8 mouse cellular contexts compared by ENCODE assay signal in genomic region chr11:4984249-4984648, GRCm38 (mm10). TPM values are rescaled to one million over a fixed set of nuclear protein-coding genes. Genes with fewer than 3 reads are reported as not detected.
A peak's percentile ranks its signal among the peaks of the same experiment; 100 is the strongest.
DNase-seq lines count a peak whose midpoint lies in the region; ATAC-seq and TF ChIP-seq lines count a peak whose summit lies in the region.

No protein-coding gene starts in this region.

- intact Hi-C loops in heart, postnatal 36 days (cut with DNase I), result no loop called here

- H3K27me3 ChIP-seq in heart, embryonic 10.5 days (ENCODE audit: insufficient read depth, poor library complexity, severe bottlenecking), result no peaks in the 10 kb centered on the region
- H3K27me3 ChIP-seq in hindbrain, embryonic 13.5 days, result no peaks in the 10 kb centered on the region
- H3K27me3 ChIP-seq in lung, postnatal 0 days (replicated peaks; ENCODE audit: insufficient read depth, low read length), result no peaks in the 10 kb centered on the region

- H3K4me1 ChIP-seq in heart, embryonic 10.5 days, result peaks cover 35% of the 10 kb centered on the region
- peaks cover 3% of the 10 kb centered on the region; the same call in 1 of the 2 replicates for H3K4me1 ChIP-seq in cortical plate, adult 2 months (ENCODE audit: control insufficient read depth, insufficient read depth, low read length)
- peaks cover 24% of the 10 kb centered on the region for H3K4me1 ChIP-seq in hindbrain, embryonic 13.5 days (replicated peaks)
- no peaks in the 10 kb centered on the region for H3K4me1 ChIP-seq in lung, postnatal 0 days (ENCODE audit: insufficient read depth, low read depth, low read length)

- ATAC-seq in hindbrain, embryonic 13.5 days (ENCODE audit: low FRiP score), result no peak
- no peak for ATAC-seq in lung, postnatal 0 days

- no peaks in the 10 kb centered on the region for H3K36me3 ChIP-seq in heart, embryonic 10.5 days
- H3K36me3 ChIP-seq in hindbrain, embryonic 13.5 days, result peaks cover 4% of the 10 kb centered on the region; the same call in 1 of the 2 replicates
- no peaks in the 10 kb centered on the region for H3K36me3 ChIP-seq in lung, postnatal 0 days (ENCODE audit: insufficient read depth, low read length)

- peak; percentile 42; the same call in 1 of the 2 replicates for TF ChIP-seq CTCF in cortical plate, adult 2 months (IDR thresholded peaks at IDR 0.05; ENCODE audit: extremely low read depth, insufficient read depth, low read length)
- TF ChIP-seq CTCF in lung, postnatal 0 days (IDR thresholded peaks at IDR 0.05), result peak; percentile 83

- H3K27ac ChIP-seq in heart, embryonic 10.5 days, result no peak overlapping the region
- H3K27ac ChIP-seq in cortical plate, adult 2 months (ENCODE audit: insufficient read depth, low read length), result no peak overlapping the region
- no peak overlapping the region for H3K27ac ChIP-seq in hindbrain, embryonic 13.5 days
- H3K27ac ChIP-seq in lung, postnatal 0 days (ENCODE audit: low read length), result no peak overlapping the region

- H3K9ac ChIP-seq in hindbrain, embryonic 13.5 days, result peak overlapping the region; percentile 29; the same call in 1 of the 2 replicates
- H3K9ac ChIP-seq in lung, postnatal 0 days (replicated peaks; ENCODE audit: low read depth), result no peak overlapping the region

- H3K9me3 ChIP-seq in heart, embryonic 10.5 days, result no peaks in the 10 kb centered on the region
- H3K9me3 ChIP-seq in hindbrain, embryonic 13.5 days, result no peaks in the 10 kb centered on the region
- H3K9me3 ChIP-seq in lung, postnatal 0 days (ENCODE audit: low read length), result no peaks in the 10 kb centered on the region

- DNase-seq in heart, embryonic 10.5 days (ENCODE audit: low spot score), result no peak
- DNase-seq in heart, postnatal 36 days, result no peak
- peak; percentile 75 for DNase-seq in CD4-positive, CD25-positive, alpha-beta regulatory T cell, adult 2 months (ENCODE audit: low read depth, low spot score)
- peak; percentile 70 for DNase-seq in lung, postnatal 0 days (ENCODE audit: low spot score)
- peak; percentile 44 for DNase-seq in telencephalon, adult 2 months (ENCODE audit: low read depth, low spot score)
- DNase-seq in gastrocnemius, postnatal 10 days, result no peak

- peak overlapping the region; percentile 26 for H3K4me2 ChIP-seq in hindbrain, embryonic 13.5 days
- no peak overlapping the region for H3K4me2 ChIP-seq in lung, postnatal 0 days (replicated peaks; ENCODE audit: low read depth, low read length)

- no peak for TF ChIP-seq EP300 in lung, postnatal 0 days (IDR thresholded peaks at IDR 0.05)

- no peak for TF ChIP-seq POLR2A in cortical plate, adult 2 months (IDR thresholded peaks at IDR 0.05; ENCODE audit: extremely low read depth, insufficient read depth, low read length)

- peak overlapping the region; percentile 38; the same call in 1 of the 2 replicates for H3K4me3 ChIP-seq in heart, embryonic 10.5 days
- H3K4me3 ChIP-seq in cortical plate, adult 2 months (ENCODE audit: insufficient read depth, low read length), result no peak overlapping the region
- no peak overlapping the region for H3K4me3 ChIP-seq in hindbrain, embryonic 13.5 days
- no peak overlapping the region for H3K4me3 ChIP-seq in lung, postnatal 0 days (ENCODE audit: low read depth, low read length)

- 4% methylated on average over 5 of the region's 5 CpGs for WGBS in heart, embryonic 10.5 days
- 4% methylated on average over 5 of the region's 5 CpGs for WGBS in hindbrain, embryonic 13.5 days
- WGBS in lung, postnatal 0 days, result 4% methylated on average over 5 of the region's 5 CpGs

RNA-seq across cellular contexts. Expression of gene Ap1b1, which starts 2.4 kb away (rescaled TPM):
- polyA plus RNA-seq in heart, embryonic 10.5 days (2016; fragmentation: Nextera tagmentation; extraction: Ambion mirVana), result 55.7 and 62.6 TPM in 2 replicates
- total RNA-seq in heart, postnatal 36 days (2021), result 10 to 100 TPM; 47.4 to 56.0 TPM
- 162 and 169 TPM in 2 replicates for polyA plus RNA-seq in cortical plate, adult 2 months (2012; rRNA removed)
- polyA plus RNA-seq in hindbrain, embryonic 13.5 days (2015; fragmentation: Nextera tagmentation; extraction: Ambion mirVana), result 86.8 and 92.2 TPM in 2 replicates
- 27.3 and 28.3 TPM in 2 replicates for polyA plus RNA-seq in lung, postnatal 0 days (2015; fragmentation: Nextera tagmentation; extraction: Ambion mirVana)
- 10 to 100 TPM; 40.5 to 49.5 TPM for total RNA-seq in gastrocnemius, postnatal 10 days (2021)

RNA-seq across cellular contexts. Expression of gene Nefh, which starts 36.4 kb away (rescaled TPM):
- polyA plus RNA-seq in heart, embryonic 10.5 days (2016; fragmentation: Nextera tagmentation; extraction: Ambion mirVana), result 0.39 and 0.74 TPM in 2 replicates
- not detected for total RNA-seq in heart, postnatal 36 days (2021)
- polyA plus RNA-seq in cortical plate, adult 2 months (2012; rRNA removed), result 33.5 and 35.3 TPM in 2 replicates
- polyA plus RNA-seq in hindbrain, embryonic 13.5 days (2015; fragmentation: Nextera tagmentation; extraction: Ambion mirVana), result 3.1 and 3.4 TPM in 2 replicates
- 0.06 and 0.12 TPM in 2 replicates for polyA plus RNA-seq in lung, postnatal 0 days (2015; fragmentation: Nextera tagmentation; extraction: Ambion mirVana)
- under 1 TPM; 0.05 to 0.23 TPM for total RNA-seq in gastrocnemius, postnatal 10 days (2021)

Comparison
In these comparisons a context has a peak if more than half of its experiments do, and no peak if none do; other contexts are left out.
1. DNase-seq: peak in CD4-positive, CD25-positive, alpha-beta regulatory T cell, adult 2 months (single experiment), lung, postnatal 0 days (single experiment) and telencephalon, adult 2 months (single experiment); none in heart, embryonic 10.5 days (single experiment), heart, postnatal 36 days (0 of 2) and gastrocnemius, postnatal 10 days (single experiment).